25 mouse cellular contexts compared by ENCODE assay signal in the genomic region with DNA sequence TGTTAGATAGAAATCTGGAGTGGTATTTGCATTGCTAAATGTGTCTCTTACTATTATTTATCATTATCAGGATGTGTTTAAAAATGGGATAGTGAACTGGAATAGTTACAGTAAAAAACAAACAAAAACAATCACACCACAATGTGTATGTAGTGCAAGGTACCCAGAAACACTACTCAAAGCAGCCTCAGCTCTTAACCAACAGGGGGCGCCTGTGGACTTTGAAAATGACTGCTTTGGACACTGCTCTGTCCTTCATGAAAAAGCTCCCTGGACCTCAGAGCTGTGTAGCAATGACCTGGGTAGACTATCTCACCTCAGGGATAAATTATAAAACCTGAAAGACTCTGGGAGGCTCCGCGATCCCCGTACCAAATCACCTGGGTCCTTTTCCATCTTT. TPM values are rescaled to one million over a fixed set of nuclear protein-coding genes. Genes with fewer than 3 reads are reported as not detected.
DNase-seq lines count a peak whose midpoint lies in the region; ATAC-seq and TF ChIP-seq lines count a peak whose summit lies in the region.
"Had no signal": no experiment of that assay in that cellular context is flagged by ENCODE, and none has a peak within 500 bp of the region (broad histone marks: within the 10 kb centered on the region; RNA-seq: fewer than 3 reads in every experiment).

No protein-coding gene starts in this region.

- H3K4me1 ChIP-seq in neural tube, embryonic 15.5 days: no peaks in the 10 kb centered on the region
- H3K4me1 ChIP-seq: midbrain, embryonic 12.5 days had no signal

- peak; percentile 27 for TF ChIP-seq CTCF in left cerebral cortex, adult 2 months (IDR thresholded peaks at IDR 0.05)

- H3K4me2 ChIP-seq in neural tube, embryonic 15.5 days: no peak overlapping the region
- H3K4me2 ChIP-seq: midbrain, embryonic 12.5 days had no signal

- WGBS in neural tube, embryonic 15.5 days: 51% methylated on average over 4 of the region's 4 CpGs

- H3K9ac ChIP-seq in neural tube, embryonic 15.5 days (replicated peaks): no peak overlapping the region
- H3K9ac ChIP-seq: midbrain, embryonic 12.5 days had no signal

- no peaks in the 10 kb centered on the region for H3K36me3 ChIP-seq in neural tube, embryonic 15.5 days
- H3K36me3 ChIP-seq: midbrain, embryonic 12.5 days had no signal

- no peaks in the 10 kb centered on the region for H3K9me3 ChIP-seq in neural tube, embryonic 15.5 days (replicated peaks)
- H3K9me3 ChIP-seq: midbrain, embryonic 12.5 days had no signal

- intact Hi-C loops in left cerebral cortex, adult 2 months (cut with DNase I): loop anchor here (5.0 kb wide), 1 partner anchor 373 kb away; no protein-coding TSS in a partner anchor

- ATAC-seq in neural tube, embryonic 15.5 days (ENCODE audit: low FRiP score): no peak
- ATAC-seq: forebrain, embryonic 14.5 days had no signal

- DNase-seq in embryo, embryonic 11 days: peak; percentile 4
- no peak for DNase-seq in embryo, embryonic 10 days (ENCODE audit: low spot score)
- no peak for DNase-seq in left cerebral cortex, adult 2 months (ENCODE audit: extremely low spot score in 1 of 2, low spot score in 2 of 2)
- no peak for DNase-seq in left cerebral cortex, adult 8-10 months (ENCODE audit: low spot score in 2 of 2)
- DNase-seq in ES-CJ7 (ENCODE audit: low read depth, low spot score): peak; percentile 40
- DNase-seq in lung, postnatal 25 days (ENCODE audit: low spot score): peak; percentile 14
- no peak for DNase-seq in adrenal gland, adult 18-20 months (ENCODE audit: low spot score in 2 of 2)
- DNase-seq: adrenal gland, adult 2 months; cerebellum, adult 8-10 months; heart, adult 18-20 months; thymus, postnatal 25 days had no signal

- H3K4me3 ChIP-seq in left cerebral cortex, adult 2 months: no peak overlapping the region
- H3K4me3 ChIP-seq in neural tube, embryonic 15.5 days (replicated peaks): no peak overlapping the region
- H3K4me3 ChIP-seq: midbrain, embryonic 12.5 days had no signal

- H3K27ac ChIP-seq in left cerebral cortex, adult 2 months: no peak overlapping the region
- no peak overlapping the region for H3K27ac ChIP-seq in neural tube, embryonic 15.5 days (replicated peaks)
- H3K27ac ChIP-seq: midbrain, embryonic 12.5 days had no signal

- no peaks in the 10 kb centered on the region for H3K27me3 ChIP-seq in neural tube, embryonic 15.5 days (replicated peaks)
- H3K27me3 ChIP-seq: midbrain, embryonic 12.5 days had no signal

RNA-seq across cellular contexts. Expression of a gene that starts 25.5 kb away (rescaled TPM):
- not detected for total RNA-seq in left cerebral cortex, adult 2 months (2021)
- not detected for total RNA-seq in left cerebral cortex, adult 8-10 months (2022)
- not detected in 2 replicates for polyA plus RNA-seq in neural tube, embryonic 15.5 days (2015; fragmentation: Nextera tagmentation; extraction: Ambion mirVana)
- not detected for total RNA-seq in adrenal gland, adult 18-20 months (2021)
- total RNA-seq: adrenal gland, adult 2 months; gastrocnemius, adult 18-20 months; heart, adult 18-20 months; layer of hippocampus, adult 8-10 months; left cerebral cortex, postnatal 10 days had no signal
- polyA plus RNA-seq: adrenal gland, adult 2 months; C2C12; forebrain, embryonic 14.5 days; hindbrain, embryonic 11.5 days; intestine, embryonic 14.5 days; lung, embryonic 16.5 days; midbrain, embryonic 12.5 days; spleen, adult 2 months had no signal

RNA-seq across cellular contexts. Expression of a gene that starts 50.5 kb away (rescaled TPM):
- not detected for total RNA-seq in left cerebral cortex, adult 2 months (2021)
- total RNA-seq in left cerebral cortex, adult 8-10 months (2022): not detected
- polyA plus RNA-seq in neural tube, embryonic 15.5 days (2015; fragmentation: Nextera tagmentation; extraction: Ambion mirVana): not detected in 2 replicates
- not detected for total RNA-seq in adrenal gland, adult 18-20 months (2021)
- total RNA-seq: adrenal gland, adult 2 months; gastrocnemius, adult 18-20 months; heart, adult 18-20 months; layer of hippocampus, adult 8-10 months; left cerebral cortex, postnatal 10 days had no signal
- polyA plus RNA-seq: adrenal gland, adult 2 months; forebrain, embryonic 14.5 days; heart, embryonic 16.5 days; hindbrain, embryonic 11.5 days; intestine, embryonic 14.5 days; limb, embryonic 14.5 days; lung, embryonic 16.5 days; midbrain, embryonic 12.5 days; spleen, adult 2 months; stomach, embryonic 16.5 days had no signal

Comparison
In these comparisons a context has a peak if more than half of its experiments do, and no peak if none do; other contexts are left out.
1. DNase-seq: peak in embryo, embryonic 11 days (single experiment), ES-CJ7 (single experiment) and lung, postnatal 25 days (single experiment); none in embryo, embryonic 10 days (single experiment), left cerebral cortex, adult 2 months (0 of 2), left cerebral cortex, adult 8-10 months (0 of 2) and adrenal gland, adult 18-20 months (0 of 2).